Mouse (Mus musculus) CD8-positive naive resting alpha-beta T cell, adult 2 months (primary cell): ENCODE measurements around the gene Gtsf1.

Experiments
- DNase-seq, 2 experiments: peaks; one replicate each; pipeline ENCODE4 v3.0.0; 2022; ENCODE audit warnings: low read depth in 2 of 2, low spot score in 2 of 2

Gene Gtsf1

GRCm38 (mm10) chr15:103377752-103378664, 52.3 kb downstream of the Gtsf1 start:
- no peak for DNase-seq

- DNase-seq, result no peak
Measured at GRCm38 (mm10) chr15:103376837-103377269, 53.4 kb downstream of the Gtsf1 start.

- no peak for DNase-seq
Measured at GRCm38 (mm10) chr15:103375112-103375800, 55.0 kb downstream of the Gtsf1 start.

- no peak for DNase-seq
Measured at GRCm38 (mm10) chr15:103372461-103372860, 57.8 kb downstream of the Gtsf1 start.

GRCm38 (mm10) chr15:103371741-103372140, 58.5 kb downstream of the Gtsf1 start:
- no peak for DNase-seq

GRCm38 (mm10) chr15:103371208-103371607, 59.1 kb downstream of the Gtsf1 start:
- DNase-seq, result no peak

GRCm38 (mm10) chr15:103370462-103370861, 59.8 kb downstream of the Gtsf1 start:
- no peak for DNase-seq

- no peak for DNase-seq
Measured at GRCm38 (mm10) chr15:103369123-103369522, 61.1 kb downstream of the Gtsf1 start.

GRCm38 (mm10) chr15:103368179-103368940, 61.9 kb downstream of the Gtsf1 start:
- DNase-seq, result no peak

GRCm38 (mm10) chr15:103366376-103367149, 63.7 kb downstream of the Gtsf1 start, which contains the start of gene Itga5:
TSS of gene Itga5 (minus strand) at chr15:103366763.
- peak in 1 of 2 experiments; percentile 14 for DNase-seq

- peak in 1 of 2 experiments; percentile 40 for DNase-seq
Measured at GRCm38 (mm10) chr15:103365471-103366375, 64.5 kb downstream of the Gtsf1 start.

- no peak for DNase-seq
Measured at GRCm38 (mm10) chr15:103364761-103365160, 65.5 kb downstream of the Gtsf1 start.

GRCm38 (mm10) chr15:103363809-103364208, 66.5 kb downstream of the Gtsf1 start:
- no peak for DNase-seq

GRCm38 (mm10) chr15:103362950-103363349, 67.3 kb downstream of the Gtsf1 start:
- no peak for DNase-seq

- no peak for DNase-seq
Measured at GRCm38 (mm10) chr15:103362333-103362732, 67.9 kb downstream of the Gtsf1 start.

- no peak for DNase-seq
Measured at GRCm38 (mm10) chr15:103361269-103361668, 69.0 kb downstream of the Gtsf1 start.

- DNase-seq, result no peak
Measured at GRCm38 (mm10) chr15:103359869-103360602, 70.2 kb downstream of the Gtsf1 start.

- no peak for DNase-seq
Measured at GRCm38 (mm10) chr15:103359122-103359510, 71.2 kb downstream of the Gtsf1 start.
